Mouse (Mus musculus) right cerebral cortex, postnatal 14 days (tissue): ENCODE measurements around the gene Tssk4.

ENCODE experiments used
- DNase-seq: peaks from one replicate; pipeline ENCODE4 v3.0.0; 2022

Gene Tssk4

GRCm38 (mm10) chr14:55643060-55643907, 6.7 kb upstream of the Tssk4 start, which contains the start of gene Tm9sf1:
Gene Tm9sf1, minus strand, starts transcription at chr14:55643806.
- peak; percentile 78 for DNase-seq

GRCm38 (mm10) chr14:55644261-55644888, 5.6 kb upstream of the Tssk4 start:
- DNase-seq = no peak

- DNase-seq = no peak
Measured at GRCm38 (mm10) chr14:55651528-55651927, 1.5 kb downstream of the Tssk4 start.

GRCm38 (mm10) chr14:55656935-55657334, 7.0 kb downstream of the Tssk4 start:
- DNase-seq = no peak

GRCm38 (mm10) chr14:55658011-55658410, 8.0 kb downstream of the Tssk4 start:
- no peak for DNase-seq

- DNase-seq = peak; percentile 81
Measured at GRCm38 (mm10) chr14:55659960-55660573, 10.1 kb downstream of the Tssk4 start, which contains the start of gene Mdp1. Gene Mdp1, minus strand, starts transcription at chr14:55660508.

GRCm38 (mm10) chr14:55660636-55661035, 10.7 kb downstream of the Tssk4 start:
- DNase-seq = no peak

GRCm38 (mm10) chr14:55671486-55671832, 21.5 kb downstream of the Tssk4 start:
- DNase-seq = no peak

GRCm38 (mm10) chr14:55671833-55672740, 22.1 kb downstream of the Tssk4 start, which contains the start of the genes Gmpr2 and Nedd8:
Gene Gmpr2, plus strand, starts transcription at chr14:55671941.
Gene Nedd8, minus strand, starts transcription at chr14:55672124.
- DNase-seq = peak; percentile 84

GRCm38 (mm10) chr14:55672741-55673060, 22.7 kb downstream of the Tssk4 start:
- no peak for DNase-seq

- DNase-seq = no peak
Measured at GRCm38 (mm10) chr14:55677615-55678014, 27.6 kb downstream of the Tssk4 start.

- peak; percentile 95 for DNase-seq
Measured at GRCm38 (mm10) chr14:55681160-55682117, 31.5 kb downstream of the Tssk4 start, which contains the start of gene Tinf2. Gene Tinf2, minus strand, starts transcription at chr14:55681820.

- DNase-seq = no peak
Measured at GRCm38 (mm10) chr14:55682118-55682493, 32.1 kb downstream of the Tssk4 start.

GRCm38 (mm10) chr14:55689433-55689832, 39.4 kb downstream of the Tssk4 start:
- no peak for DNase-seq

- DNase-seq = no peak
Measured at GRCm38 (mm10) chr14:55697226-55697625, 47.2 kb downstream of the Tssk4 start.

GRCm38 (mm10) chr14:55701131-55701530, 51.1 kb downstream of the Tssk4 start:
- no peak for DNase-seq
